Mouse (Mus musculus): ENCODE measurements around the gene Olfr322. TPM values are rescaled to one million over a fixed set of nuclear protein-coding genes. Genes with fewer than 3 reads are reported as not detected.
"Not testable (repeated sequence)": the region's sequence is repeated elsewhere in the genome, so short reads cannot be mapped to it uniquely, and the experiment has no call there.

The Olfr322 gene
- total RNA-seq (2021), result not detected
- long read RNA-seq, experiment 1, result 0 reads
- long read RNA-seq, experiment 2, result 0 reads

GRCm38 (mm10) chr11:58658596-58658995 lies at the start of gene Olfr322:
Gene Olfr322, plus strand, starts transcription at chr11:58658782.
- DNase-seq (ENCODE audit: low spot score in 2 of 2), result no peak

DNA sequence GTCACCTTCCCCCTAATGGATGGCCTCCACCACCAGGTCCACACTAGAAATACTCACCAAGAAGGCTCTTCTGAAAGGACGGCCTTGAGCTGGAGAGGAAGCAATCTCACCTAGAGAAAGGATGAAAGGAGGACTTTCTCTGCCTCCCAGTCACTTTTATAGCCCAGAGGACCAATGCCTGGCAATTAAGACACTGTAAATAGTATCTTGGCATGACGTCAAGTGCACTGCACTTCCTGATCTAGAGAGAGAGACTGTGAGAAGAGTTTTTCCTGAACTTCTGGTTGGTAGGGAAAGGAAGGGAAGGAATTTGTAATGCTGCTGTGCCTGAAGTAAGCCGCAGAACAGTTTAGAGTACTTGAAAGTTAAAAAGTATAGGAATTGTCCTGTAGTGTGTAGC lies 45.2 kb upstream of the Olfr322 start:
- no peak for DNase-seq (ENCODE audit: low spot score in 2 of 2)

DNA sequence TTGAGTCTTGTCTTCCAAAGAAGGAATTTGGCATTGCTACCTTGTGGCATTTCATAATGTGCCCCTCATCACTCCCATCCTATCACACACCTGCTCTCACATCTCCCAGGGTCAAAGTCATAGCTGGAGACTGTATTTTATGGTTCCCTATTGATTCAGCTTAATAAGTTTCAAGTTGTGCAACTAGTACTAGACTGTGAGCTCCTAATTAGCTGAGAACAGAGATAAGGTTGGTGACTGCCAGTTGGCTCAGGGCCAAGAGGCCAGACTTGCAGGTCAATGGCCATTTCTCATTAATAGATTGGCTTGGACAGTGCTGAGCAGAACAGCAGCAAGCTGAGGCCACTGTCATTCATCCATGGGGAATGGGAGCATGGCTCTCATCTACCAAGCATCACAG lies 44.1 kb upstream of the Olfr322 start:
- DNase-seq (ENCODE audit: low spot score in 2 of 2), result no peak

GRCm38 (mm10) chr11:58615975-58616374 lies 42.6 kb upstream of the Olfr322 start, which contains the start of gene 2210407C18Rik:
Gene 2210407C18Rik, minus strand, starts transcription at chr11:58616075.
- no peak for DNase-seq (ENCODE audit: low spot score in 2 of 2)

GRCm38 (mm10) chr11:58618369-58618768 lies 40.2 kb upstream of the Olfr322 start:
- DNase-seq (ENCODE audit: low spot score in 2 of 2), result no peak

DNA sequence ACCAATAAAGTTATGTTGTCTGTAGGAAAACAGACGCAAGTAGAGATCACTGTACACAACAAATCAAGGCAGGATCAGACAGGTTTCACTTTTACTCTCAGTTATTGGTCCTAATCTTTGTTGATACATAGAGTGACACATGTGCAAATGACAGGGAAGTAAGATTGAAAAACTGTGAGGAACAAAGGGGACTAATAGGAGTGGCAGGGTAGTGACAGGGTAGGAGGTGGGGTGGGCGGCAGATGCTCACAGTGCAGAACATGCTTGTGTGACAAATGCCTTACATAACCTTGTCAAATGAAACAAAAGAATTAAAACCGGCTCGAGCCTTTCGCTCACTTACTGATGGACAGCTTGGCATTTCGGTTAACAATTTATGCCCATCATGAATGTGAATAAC lies 39.8 kb upstream of the Olfr322 start:
- no peak for DNase-seq (ENCODE audit: low spot score in 2 of 2)

GRCm38 (mm10) chr11:58626146-58626545 lies 32.4 kb upstream of the Olfr322 start:
- no peak for DNase-seq (ENCODE audit: low spot score in 2 of 2)

GRCm38 (mm10) chr11:58630401-58630800 lies 28.2 kb upstream of the Olfr322 start, which contains the start of gene Olfr323:
Gene Olfr323, minus strand, starts transcription at chr11:58630501.
- DNase-seq (ENCODE audit: low spot score in 2 of 2), result no peak

DNA sequence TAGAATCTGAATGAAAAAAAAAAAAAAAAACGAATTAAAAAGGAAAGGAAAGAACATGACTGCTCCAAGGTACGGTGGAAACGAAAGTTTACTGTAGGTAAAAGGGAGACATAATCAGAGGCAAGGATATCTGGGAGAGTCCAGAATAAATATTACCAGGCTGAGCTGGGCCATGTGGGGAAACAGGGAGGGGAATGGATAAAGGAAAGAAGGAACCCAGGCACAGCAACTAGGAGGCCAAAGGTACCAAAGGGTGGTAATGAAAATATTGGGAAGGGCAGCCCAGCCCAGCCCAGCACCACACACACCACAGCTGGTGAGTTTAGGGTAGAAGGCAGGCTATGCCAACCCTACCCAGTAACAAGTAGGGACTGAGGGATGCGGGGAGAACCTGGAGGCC lies 23.7 kb upstream of the Olfr322 start:
- no peak for DNase-seq (ENCODE audit: low spot score in 2 of 2)

- peak; percentile 27 to 40 for DNase-seq (ENCODE audit: low spot score in 2 of 2)
Measured at GRCm38 (mm10) chr11:58636376-58636977, 22.1 kb upstream of the Olfr322 start.

DNA sequence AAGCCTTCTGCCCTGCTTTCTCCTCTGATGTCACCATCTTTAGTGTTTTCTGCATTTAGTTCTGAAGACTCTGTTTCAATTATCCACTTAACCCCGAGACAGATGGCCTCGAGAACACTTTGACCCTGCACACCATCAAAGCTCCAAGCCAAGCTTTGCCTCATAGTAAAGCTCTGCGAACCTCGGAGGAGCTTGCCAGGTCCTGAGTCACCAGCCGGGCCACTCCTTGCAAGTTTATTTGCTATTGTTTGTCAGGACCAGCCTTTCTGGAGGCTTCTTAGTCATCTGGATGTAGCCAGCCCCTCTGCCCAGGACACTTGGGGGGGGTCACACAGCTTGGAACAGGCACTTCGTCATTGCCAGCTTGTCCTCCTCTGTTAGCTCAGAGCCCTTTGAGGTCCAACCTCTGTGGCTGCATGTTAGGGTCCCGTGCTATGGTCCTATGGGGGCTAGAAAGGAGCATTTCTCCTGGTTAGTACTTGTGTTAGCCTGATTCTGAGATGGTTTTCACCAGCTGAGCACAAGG lies 20.3 kb upstream of the Olfr322 start:
- DNase-seq (ENCODE audit: low spot score in 2 of 2), result peak in 1 of 2 experiments; percentile 13

DNA sequence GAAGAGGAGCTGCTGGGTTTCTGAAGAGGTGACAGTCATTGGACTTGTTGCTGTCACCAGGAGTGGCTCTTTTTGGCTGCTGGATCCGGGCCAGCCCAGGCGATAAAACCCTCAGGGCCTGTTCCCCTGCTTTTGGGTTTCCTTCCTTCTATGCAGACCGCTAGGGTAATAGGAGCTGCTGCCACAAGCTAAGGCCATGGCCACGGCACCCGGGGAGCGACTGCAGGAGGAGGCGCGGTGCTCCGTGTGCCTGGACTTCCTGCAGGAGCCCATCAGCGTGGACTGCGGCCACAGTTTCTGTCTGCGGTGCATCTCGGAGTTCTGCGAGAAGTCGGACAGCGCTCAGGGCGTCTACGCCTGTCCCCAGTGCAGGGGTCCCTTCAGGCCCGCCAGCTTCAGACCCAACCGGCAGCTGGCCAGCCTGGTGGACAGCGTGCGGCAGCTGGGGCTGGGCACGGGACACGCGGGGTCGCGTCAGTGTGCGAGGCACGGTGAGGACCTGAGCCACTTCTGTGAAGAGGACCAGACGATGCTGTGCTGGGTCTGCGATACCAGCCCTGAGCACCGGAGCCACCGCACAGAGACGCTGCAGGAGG lies 18.2 kb upstream of the Olfr322 start, which contains the start of gene Trim58:
Gene Trim58, plus strand, starts transcription at position 194 of the 596 bp plus-strand sequence.
- no peak for DNase-seq (ENCODE audit: low spot score in 2 of 2)

DNA sequence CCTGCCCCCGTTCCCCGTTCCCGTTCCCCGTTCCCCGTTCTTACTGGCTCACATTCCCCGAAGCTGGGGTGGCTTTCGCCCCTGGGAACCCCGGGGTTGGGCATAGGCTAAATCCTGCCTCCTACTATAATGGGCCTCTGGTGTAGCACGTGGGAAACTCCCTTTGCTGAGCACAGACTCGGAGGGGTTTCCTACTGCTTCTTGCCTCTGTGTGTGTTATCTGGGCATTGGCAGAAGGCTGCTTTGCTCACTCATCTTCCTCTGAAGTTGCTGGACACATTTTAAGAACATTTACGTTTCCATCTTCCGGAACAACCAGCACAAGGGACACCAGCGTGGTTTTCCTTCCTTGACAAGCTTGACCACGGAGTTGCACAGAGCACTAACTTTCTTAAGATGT lies 17.5 kb upstream of the Olfr322 start:
- no peak for DNase-seq (ENCODE audit: low spot score in 2 of 2)

GRCm38 (mm10) chr11:58641638-58642358 lies 16.8 kb upstream of the Olfr322 start:
- DNase-seq (ENCODE audit: low spot score in 2 of 2), result no peak

DNA sequence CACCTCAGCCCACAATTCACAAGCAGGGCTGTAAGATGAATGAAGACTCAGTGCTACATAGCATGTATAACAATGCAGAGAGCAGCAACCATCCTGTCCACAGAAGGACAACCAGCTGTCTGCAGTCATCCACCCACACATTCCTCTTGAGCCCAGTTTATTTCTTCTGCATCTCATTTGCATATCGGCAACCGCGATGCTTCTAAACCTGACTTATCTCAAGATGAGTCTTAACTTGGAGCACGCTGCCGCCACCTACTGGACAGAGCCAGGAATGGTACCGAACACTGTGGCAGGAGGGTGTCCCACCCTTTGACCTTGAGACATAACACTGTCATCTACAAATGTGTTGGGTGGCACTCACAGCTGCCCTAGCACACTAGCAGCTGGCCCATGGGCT lies 15.2 kb upstream of the Olfr322 start:
- DNase-seq (ENCODE audit: low spot score in 2 of 2), result peak in 1 of 2 experiments; percentile 37

GRCm38 (mm10) chr11:58655151-58655550 lies 3.4 kb upstream of the Olfr322 start:
- no peak for DNase-seq (ENCODE audit: low spot score in 2 of 2)

- DNase-seq (ENCODE audit: low spot score in 2 of 2), result no peak
Measured at GRCm38 (mm10) chr11:58669252-58669651, 10.7 kb downstream of the Olfr322 start.

GRCm38 (mm10) chr11:58671825-58672224 lies 13.2 kb downstream of the Olfr322 start:
- DNase-seq (ENCODE audit: low spot score in 2 of 2), result no peak

- no peak for DNase-seq (ENCODE audit: low spot score in 2 of 2)
Measured at GRCm38 (mm10) chr11:58680799-58681198, 22.2 kb downstream of the Olfr322 start, which contains the start of gene Olfr320. Gene Olfr320, plus strand, starts transcription at chr11:58681099.

- DNase-seq (ENCODE audit: low spot score in 2 of 2), result no peak
Measured at GRCm38 (mm10) chr11:58698862-58699261, 40.3 kb downstream of the Olfr322 start, which contains the start of gene Olfr319. Gene Olfr319, plus strand, starts transcription at chr11:58699162.

GRCm38 (mm10) chr11:58709086-58709485 lies 50.5 kb downstream of the Olfr322 start:
- no peak for DNase-seq (ENCODE audit: low spot score in 2 of 2)

DNA sequence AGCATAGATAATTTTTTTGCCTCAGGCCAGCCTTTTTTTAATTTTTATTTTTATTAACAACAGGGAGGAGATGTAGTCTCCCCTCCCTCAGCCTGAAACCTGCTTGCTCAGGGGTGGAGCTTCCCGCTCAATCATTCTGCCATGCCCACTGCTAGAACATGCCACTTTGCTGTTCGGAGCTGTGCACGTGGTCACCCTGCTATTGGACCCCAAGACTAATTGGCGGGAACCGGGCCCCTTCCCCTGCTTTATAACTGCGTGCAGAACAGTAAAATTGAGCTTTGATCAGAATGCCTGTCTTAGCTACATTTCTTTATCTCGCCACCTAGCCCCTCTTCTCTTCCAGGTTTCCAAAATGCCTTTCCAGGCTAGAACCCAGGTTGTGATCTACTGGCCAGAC lies 59.1 kb downstream of the Olfr322 start:
- not testable (repeated sequence) for DNase-seq (ENCODE audit: low spot score in 2 of 2)

All from adrenal gland, adult 18-20 months (tissue).